Mouse (Mus musculus): Measurements from ENCODE around the gene Samhd1. TPM values are rescaled to one million over a fixed set of nuclear protein-coding genes. Genes with fewer than 3 reads are reported as not detected.

Samhd1 gene
- total and polyA plus RNA-seq, 3 experiments, result 32.8 to 79.5 (median 67.9) TPM

- H3K4me3 ChIP-seq (replicated peaks in 1 of 3; ENCODE audit: low read depth in 2 of 3, low read length in 2 of 3, poor library complexity in 1 of 3), result no peak overlapping the region
- peaks cover 32 to 64% of the 10 kb centered on the region in 2 experiments for H3K4me1 ChIP-seq (ENCODE audit: control insufficient read depth in 1 of 2, insufficient read depth in 2 of 2)
- H3K9me3 ChIP-seq (replicated peaks; ENCODE audit: low read length), result no peaks in the 10 kb centered on the region
- no peak for DNase-seq (ENCODE audit: extremely low read depth)
- dilution Hi-C loops (cut with MboI; ENCODE audit: extremely low pct_ligation_motif_present, extremely low pct_unique_long_range_greater_than_20kb, low sequenced_read_pairs) (no loop called here), in situ Hi-C loops (cut with MboI; ENCODE audit: low pct_ligation_motif_present, low pct_unique_long_range_greater_than_20kb, low sequenced_read_pairs) (no loop called here)
- H3K79me2 ChIP-seq (replicated peaks; ENCODE audit: control insufficient read depth, extremely low read depth, insufficient read depth, poor library complexity, severe bottlenecking), result no peaks in the 10 kb centered on the region
- H3K9ac ChIP-seq (ENCODE audit: insufficient read depth, low read depth), result no peak overlapping the region
- H3K27me3 ChIP-seq (replicated peaks), result peaks cover 15% of the 10 kb centered on the region
- no peak overlapping the region for H3K4me2 ChIP-seq (ENCODE audit: insufficient read depth, low read depth, poor library complexity, severe bottlenecking)
- no peak overlapping the region for H3K27ac ChIP-seq (ENCODE audit: insufficient read depth, low read depth)
- TF ChIP-seq RCOR1 (conservative IDR thresholded peaks at IDR 0.05; ENCODE audit: low read depth, low read length), result no peak
- TF ChIP-seq POLR2AphosphoS2 (IDR thresholded peaks at IDR 0.05; ENCODE audit: low read depth, low read length), result no peak
- TF ChIP-seq TBP (conservative IDR thresholded peaks at IDR 0.05; ENCODE audit: low read depth, low read length), result no peak
- TF ChIP-seq CTCF (conservative IDR thresholded peaks at IDR 0.05 in 1 of 2, IDR thresholded peaks at IDR 0.05 in 1 of 2; ENCODE audit: low read depth in 2 of 2, low read length in 2 of 2), result no peak
- no peak for TF ChIP-seq ZKSCAN1 (IDR thresholded peaks at IDR 0.05; ENCODE audit: borderline replicate concordance, low read depth, low read length)
- no peak for TF ChIP-seq GABPA (IDR thresholded peaks at IDR 0.05; ENCODE audit: insufficient replicate concordance, low read depth, low read length)
- TF ChIP-seq MAZ (IDR thresholded peaks at IDR 0.05; ENCODE audit: low read depth, low read length), result no peak
- H3K36me3 ChIP-seq (replicated peaks in 1 of 2; ENCODE audit: control insufficient read depth in 1 of 2, insufficient read depth in 1 of 2, low read length in 1 of 2), result no peaks in the 10 kb centered on the region
Measured at GRCm38 (mm10) chr2:157073378-157074052, 61.5 kb downstream of the Samhd1 start.

GRCm38 (mm10) chr2:157072316-157072990 is 62.6 kb downstream of the Samhd1 start:
- no peak overlapping the region for H3K4me3 ChIP-seq (replicated peaks in 1 of 3; ENCODE audit: low read depth in 2 of 3, low read length in 2 of 3, poor library complexity in 1 of 3)
- TF ChIP-seq GABPA (IDR thresholded peaks at IDR 0.05; ENCODE audit: insufficient replicate concordance, low read depth, low read length) (no peak), CHD2 (IDR thresholded peaks at IDR 0.05; ENCODE audit: low read length) (no peak), POLR2A (IDR thresholded peaks at IDR 0.05; ENCODE audit: low read depth, low read length) (no peak), ELF1 (IDR thresholded peaks at IDR 0.05; ENCODE audit: low read depth, low read length) (no peak), UBTF (IDR thresholded peaks at IDR 0.05; ENCODE audit: low read depth, low read length) (no peak), POLR2AphosphoS2 (IDR thresholded peaks at IDR 0.05; ENCODE audit: low read depth, low read length) (no peak), MAZ (IDR thresholded peaks at IDR 0.05; ENCODE audit: low read depth, low read length) (no peak), MXI1 (IDR thresholded peaks at IDR 0.05; ENCODE audit: low read depth, low read length) (no peak), MAX (IDR thresholded peaks at IDR 0.05; ENCODE audit: low read length) (no peak), SIN3A (IDR thresholded peaks at IDR 0.05; ENCODE audit: low read length) (no peak), E2F4 (IDR thresholded peaks at IDR 0.05; ENCODE audit: insufficient replicate concordance, low read depth, low read length) (no peak), ETS1 (conservative IDR thresholded peaks at IDR 0.05; ENCODE audit: low read depth, low read length) (no peak), TBP (conservative IDR thresholded peaks at IDR 0.05; ENCODE audit: low read depth, low read length) (no peak), BHLHE40 (IDR thresholded peaks at IDR 0.05; ENCODE audit: low read depth, low read length) (no peak), IRF4 (IDR thresholded peaks at IDR 0.05; ENCODE audit: low read depth, low read length) (no peak), ZNF384 (IDR thresholded peaks at IDR 0.05; ENCODE audit: low read depth, low read length) (no peak), NRF1 (IDR thresholded peaks at IDR 0.05; ENCODE audit: low read depth, low read length) (no peak), TCF12 (IDR thresholded peaks at IDR 0.05; ENCODE audit: low read depth, low read length) (no peak)
- H3K9ac ChIP-seq (ENCODE audit: insufficient read depth, low read depth), result no peak overlapping the region
- peaks cover 29 to 60% of the 10 kb centered on the region in 2 experiments for H3K4me1 ChIP-seq (ENCODE audit: control insufficient read depth in 1 of 2, insufficient read depth in 2 of 2)
- no peak for DNase-seq (ENCODE audit: extremely low read depth)
- H3K36me3 ChIP-seq (replicated peaks in 1 of 2; ENCODE audit: control insufficient read depth in 1 of 2, insufficient read depth in 1 of 2, low read length in 1 of 2), result no peaks in the 10 kb centered on the region
- H3K79me2 ChIP-seq (replicated peaks; ENCODE audit: control insufficient read depth, extremely low read depth, insufficient read depth, poor library complexity, severe bottlenecking), result no peaks in the 10 kb centered on the region
- H3K27ac ChIP-seq (ENCODE audit: insufficient read depth, low read depth), result no peak overlapping the region
- H3K27me3 ChIP-seq (replicated peaks), result peaks cover 5% of the 10 kb centered on the region
- in situ Hi-C loops (cut with MboI; ENCODE audit: low pct_ligation_motif_present, low pct_unique_long_range_greater_than_20kb, low sequenced_read_pairs), result no loop called here
- no peak overlapping the region for H3K4me2 ChIP-seq (ENCODE audit: insufficient read depth, low read depth, poor library complexity, severe bottlenecking)
- dilution Hi-C loops (cut with MboI; ENCODE audit: extremely low pct_ligation_motif_present, extremely low pct_unique_long_range_greater_than_20kb, low sequenced_read_pairs), result no loop called here
- no peaks in the 10 kb centered on the region for H3K9me3 ChIP-seq (replicated peaks; ENCODE audit: low read length)

Measured in CH12.LX (cell line).